Mouse (Mus musculus): ENCODE measurements around the gene Cib3. TPM values are rescaled to one million over a fixed set of nuclear protein-coding genes. Genes with fewer than 3 reads are reported as not detected.

Gene Cib3
- not detected in 2 replicates for polyA plus RNA-seq (2015; fragmentation: Nextera tagmentation; extraction: Ambion mirVana)

DNA sequence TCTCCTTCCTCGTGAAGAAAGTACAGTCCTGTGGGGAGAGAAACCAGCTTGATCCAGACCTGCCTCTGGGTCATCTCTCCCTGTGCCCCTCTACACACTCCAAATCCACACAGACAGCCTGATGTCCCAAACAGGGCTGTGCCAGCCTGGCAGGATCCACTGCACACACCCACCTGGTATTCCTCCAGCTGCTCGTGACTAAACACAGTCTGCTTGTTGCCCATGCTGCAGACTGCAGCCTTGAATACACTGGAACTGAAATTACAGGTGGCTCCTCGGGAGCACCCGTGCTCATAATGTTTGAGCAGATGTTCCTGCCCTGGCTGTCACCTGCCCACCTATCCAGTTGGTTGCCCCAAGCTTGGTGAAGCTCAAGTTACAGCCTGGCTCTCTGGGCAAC is at the start of gene Cib3:
Cib3 (minus strand) TSS at position 87 of the 400 bp plus-strand sequence.

GRCm38 (mm10) chr8:72239499-72240402 is 27.1 kb upstream of the Cib3 start, which contains the start of gene Ap1m1:
Ap1m1 (plus strand) TSS chr8:72240018.

GRCm38 (mm10) chr8:72219541-72220363 is 7.1 kb upstream of the Cib3 start, which contains the start of gene Fam32a:
Fam32a (plus strand) TSS chr8:72219730.

DNA sequence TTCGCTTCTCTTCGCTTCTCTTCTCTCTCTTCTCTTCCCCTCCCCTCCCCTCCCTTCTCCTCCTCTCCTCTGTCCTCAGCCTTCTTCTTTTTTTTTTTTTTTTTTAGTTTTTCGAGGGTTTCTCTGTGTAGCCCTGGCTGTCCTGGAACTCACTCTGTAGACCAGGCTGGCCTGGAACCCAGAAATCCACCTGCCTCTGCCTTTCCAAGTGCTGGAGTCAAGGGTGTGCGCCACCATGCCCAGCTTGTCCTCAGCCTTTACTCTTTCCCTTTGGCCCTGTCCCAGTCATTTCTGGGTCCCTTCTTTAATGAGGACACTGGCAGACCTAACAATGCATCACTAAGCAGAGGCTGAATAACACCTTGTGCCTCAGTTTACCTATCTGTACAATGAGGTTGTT is 899 bp upstream of the Cib3 start, which contains the start of gene Gm11034:
Gm11034 (minus strand) TSS at position 101 of the 400 bp plus-strand sequence.

GRCm38 (mm10) chr8:72189417-72190214 is 23.0 kb downstream of the Cib3 start, which contains the start of gene Hsh2d:
Hsh2d (plus strand) TSS chr8:72189638.

GRCm38 (mm10) chr8:72160707-72161697 is 51.6 kb downstream of the Cib3 start, which contains the start of gene Rab8a:
Rab8a (plus strand) TSS chr8:72161200.

Other genes with a start within 250 kb of the Cib3 start
- gene Cyp4f18, start 203.2 kb downstream of the Cib3 start, polyA plus RNA-seq (2015; fragmentation: Nextera tagmentation; extraction: Ambion mirVana), result 2.1 and 17.7 TPM in 2 replicates
- gene Olfr372, start 171.6 kb downstream of the Cib3 start, polyA plus RNA-seq (2015; fragmentation: Nextera tagmentation; extraction: Ambion mirVana), result not detected in 2 replicates
- gene Olfr373, start 129.7 kb downstream of the Cib3 start, polyA plus RNA-seq (2015; fragmentation: Nextera tagmentation; extraction: Ambion mirVana), result not detected in 2 replicates
- gene Olfr374, start 105.8 kb downstream of the Cib3 start, polyA plus RNA-seq (2015; fragmentation: Nextera tagmentation; extraction: Ambion mirVana), result not detected in 2 replicates
- gene Tpm4, start 77.9 kb downstream of the Cib3 start, polyA plus RNA-seq (2015; fragmentation: Nextera tagmentation; extraction: Ambion mirVana), result 416 and 576 TPM in 2 replicates
- gene Rab8a, start 51.6 kb downstream of the Cib3 start, polyA plus RNA-seq (2015; fragmentation: Nextera tagmentation; extraction: Ambion mirVana), result 75.3 and 77.5 TPM in 2 replicates
- gene Hsh2d, start 23.2 kb downstream of the Cib3 start, polyA plus RNA-seq (2015; fragmentation: Nextera tagmentation; extraction: Ambion mirVana), result 0.08 and 0.19 TPM in 2 replicates
- gene Gm11034, start 799 bp upstream of the Cib3 start, polyA plus RNA-seq (2015; fragmentation: Nextera tagmentation; extraction: Ambion mirVana), result not detected in 2 replicates
- gene Fam32a, start 6.9 kb upstream of the Cib3 start, polyA plus RNA-seq (2015; fragmentation: Nextera tagmentation; extraction: Ambion mirVana), result 55.5 and 56.7 TPM in 2 replicates
- gene Ap1m1, start 27.2 kb upstream of the Cib3 start, polyA plus RNA-seq (2015; fragmentation: Nextera tagmentation; extraction: Ambion mirVana), result 67.9 and 72.6 TPM in 2 replicates
- gene Gm10282, start 92.4 kb upstream of the Cib3 start, polyA plus RNA-seq (2015; fragmentation: Nextera tagmentation; extraction: Ambion mirVana), result 7.1 and 7.8 TPM in 2 replicates
- 22.9 and 33.7 TPM in 2 replicates for gene Klf2, start 106.2 kb upstream of the Cib3 start, polyA plus RNA-seq (2015; fragmentation: Nextera tagmentation; extraction: Ambion mirVana)
- gene Eps15l1, start 208.6 kb upstream of the Cib3 start, polyA plus RNA-seq (2015; fragmentation: Nextera tagmentation; extraction: Ambion mirVana), result 23.0 and 24.0 TPM in 2 replicates
- 0.56 and 0.84 TPM in 2 replicates for gene Calr3, start 231.0 kb upstream of the Cib3 start, polyA plus RNA-seq (2015; fragmentation: Nextera tagmentation; extraction: Ambion mirVana)
- 5.2 and 5.7 TPM in 2 replicates for gene 1700030K09Rik, start 231.0 kb upstream of the Cib3 start, polyA plus RNA-seq (2015; fragmentation: Nextera tagmentation; extraction: Ambion mirVana)

All from urinary bladder, postnatal 0 days (tissue).